Mouse (Mus musculus) forebrain, embryonic 11.5 days (tissue): Measurements from ENCODE around the gene Ilk. TPM values are rescaled to one million over a fixed set of nuclear protein-coding genes. Genes with fewer than 3 reads are reported as not detected.

ENCODE experiments used
- ATAC-seq: fragments of 200-750 bp; cut with Nextera tagmentation; replicated peaks from 2 replicates; pipeline ENCODE4 v1.8.0; 2017; ENCODE audit warnings: moderate TSS enrichment; ENCODE audit not compliant: low FRiP score
- DNase-seq: peaks from one replicate; pipeline ENCODE4 v3.0.0-alpha.2; 2017; ENCODE audit warnings: low spot score
- H3K27ac ChIP-seq: fragments of 300-500 bp; sonication (generic); 2 replicates; pipeline ENCODE4 v1.5.1; 2014; ENCODE audit warnings: low read depth, low read length
- H3K27me3 ChIP-seq: fragments of 300-500 bp; sonication (generic); 2 replicates; pipeline ENCODE4 v1.6.1; 2014; ENCODE audit warnings: mild to moderate bottlenecking, low read length, mixed read lengths; ENCODE audit not compliant: control insufficient read depth, insufficient read depth
- H3K36me3 ChIP-seq: fragments of 300-500 bp; sonication (generic); 2 replicates; pipeline ENCODE4 v1.6.1; 2014; ENCODE audit warnings: mild to moderate bottlenecking, low read length, moderate library complexity, mixed read lengths; ENCODE audit not compliant: control insufficient read depth, insufficient read depth
- H3K4me1 ChIP-seq: fragments of 300-500 bp; sonication (generic); replicated peaks from 2 replicates; pipeline ENCODE4 v1.6.1; 2014; ENCODE audit warnings: low read length, mixed read lengths; ENCODE audit not compliant: control insufficient read depth, insufficient read depth
- H3K4me2 ChIP-seq: fragments of 300-500 bp; sonication (generic); 2 replicates; pipeline ENCODE4 v1.6.1; 2014; ENCODE audit warnings: low read depth, mild to moderate bottlenecking, low read length, moderate library complexity, mixed read lengths; ENCODE audit not compliant: severe bottlenecking
- H3K4me3 ChIP-seq: fragments of 300-500 bp; sonication (generic); 2 replicates; pipeline ENCODE4 v1.5.1; 2014; ENCODE audit warnings: low read depth, low read length
- H3K9ac ChIP-seq: fragments of 300-500 bp; sonication (generic); 2 replicates; pipeline ENCODE4 v1.6.1; 2014; ENCODE audit warnings: low read length
- H3K9me3 ChIP-seq: fragments of 300-500 bp; sonication (generic); 2 replicates; pipeline ENCODE4 v1.6.1; 2016; ENCODE audit warnings: low read length, mixed read lengths; ENCODE audit not compliant: control insufficient read depth
- WGBS: fragments of 180-500 bp; shearing (Covaris S2); extraction: QIAGEN DNeasy Blood & Tissue Kit; methylation state at CpG from one replicate; pipeline ENCODE4 v1.1.7; 2014; 5-methylcytosine and 5-hydroxymethylcytosine counted together
- polyA plus RNA-seq: library from polyadenylated mRNA; unstranded; fragments of >200 nt; fragmentation: Nextera tagmentation; extraction: Ambion mirVana; gene quantifications from 2 replicates; pipeline ENCODE4 v1.2.1, GENCODE M21; 2014

Ilk gene
- polyA plus RNA-seq, 1 experiment from 2014 or later, result 221 TPM

DNA sequence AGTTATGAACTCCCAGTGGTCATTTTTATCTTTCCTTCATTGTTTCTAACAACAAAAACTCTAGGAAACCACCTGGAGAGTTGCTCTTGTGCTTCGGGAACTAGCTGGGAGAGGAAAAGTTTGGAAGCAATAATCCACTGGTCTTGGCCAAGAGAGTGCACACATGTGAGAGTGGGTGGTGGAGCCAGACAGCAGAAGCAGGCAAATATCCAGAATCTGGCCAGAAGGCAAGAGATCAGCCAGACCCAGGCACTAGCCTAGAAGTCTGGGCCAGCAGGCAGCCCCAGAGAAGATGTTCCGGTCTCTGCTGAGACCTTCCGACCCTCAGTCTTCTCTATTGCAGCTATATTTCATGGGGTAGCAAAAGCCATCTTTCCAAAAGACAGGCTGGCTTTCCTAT is 33.6 kb downstream of the Ilk start:
- ATAC-seq (no peak), DNase-seq (no peak)
- 94% methylated on average over 3 of the region's 3 CpGs for WGBS
- Histone ChIP-seq H3K36me3 (peaks cover 10% of the 10 kb centered on the region), H3K4me1 (peaks cover 4% of the 10 kb centered on the region; the same call in 1 of the 2 replicates), H3K9me3 (no peaks in the 10 kb centered on the region), H3K27me3 (no peaks in the 10 kb centered on the region), H3K27ac (no peak overlapping the region), H3K9ac (no peak overlapping the region), H3K4me3 (no peak overlapping the region), H3K4me2 (no peak overlapping the region)

DNA sequence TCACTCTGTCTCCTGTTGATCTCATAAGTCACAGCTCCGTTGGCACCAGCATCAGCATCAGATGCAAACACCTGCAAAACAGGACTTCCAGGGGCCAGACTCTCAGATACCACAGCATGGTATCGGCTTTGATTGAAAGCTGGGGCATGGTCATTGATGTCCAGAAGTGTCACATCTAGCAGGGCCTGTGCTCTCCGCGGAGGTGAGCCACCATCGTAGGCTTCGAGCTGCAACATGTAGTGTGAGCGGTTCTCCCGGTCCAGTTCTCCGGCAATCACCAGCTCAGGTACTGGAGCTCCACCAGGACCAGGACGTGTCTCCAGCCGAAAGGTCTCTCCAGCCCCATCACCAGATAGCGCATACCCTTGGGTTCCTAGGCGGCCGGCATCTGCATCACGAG is 35.9 kb downstream of the Ilk start:
- H3K36me3 ChIP-seq, result peaks cover 7% of the 10 kb centered on the region
- peaks cover 4% of the 10 kb centered on the region; the same call in 1 of the 2 replicates for H3K4me1 ChIP-seq

DNA sequence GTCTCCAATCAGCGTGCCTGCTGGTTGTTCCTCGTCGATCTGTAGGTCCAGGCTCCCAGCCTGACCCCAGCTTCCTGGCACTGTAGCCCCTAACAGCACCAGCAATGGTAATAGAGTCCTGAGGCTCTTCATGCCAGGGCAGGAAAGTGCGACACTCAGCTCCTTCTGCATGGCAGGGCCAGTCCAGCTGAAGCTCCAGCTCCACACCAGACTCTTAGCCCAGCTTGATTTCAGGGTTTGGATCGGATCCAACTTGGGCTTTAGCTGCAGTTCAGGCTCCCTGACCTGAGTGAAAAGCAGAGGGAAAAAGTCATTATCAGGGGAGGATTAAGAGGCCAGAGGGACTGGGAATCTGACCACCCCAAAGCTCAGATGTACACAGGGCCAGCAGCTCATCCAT is 36.6 kb downstream of the Ilk start:
- H3K4me2 ChIP-seq, result no peak overlapping the region
- DNase-seq, result no peak
- no peaks in the 10 kb centered on the region for H3K9me3 ChIP-seq
- H3K27ac ChIP-seq, result no peak overlapping the region
- H3K27me3 ChIP-seq, result no peaks in the 10 kb centered on the region
- peaks cover 7% of the 10 kb centered on the region for H3K36me3 ChIP-seq
- H3K4me1 ChIP-seq, result peaks cover 4% of the 10 kb centered on the region; the same call in 1 of the 2 replicates
- 86% methylated on average over 5 of the region's 5 CpGs for WGBS
- H3K4me3 ChIP-seq, result no peak overlapping the region
- no peak overlapping the region for H3K9ac ChIP-seq
- ATAC-seq, result no peak

More for the DNA sequence above, 35.9 kb downstream of the Ilk start:
- H3K27me3 ChIP-seq, result no peaks in the 10 kb centered on the region
- no peak overlapping the region for H3K9ac ChIP-seq
- no peak overlapping the region for H3K4me2 ChIP-seq
- no peak overlapping the region for H3K4me3 ChIP-seq
- ATAC-seq (no peak), DNase-seq (no peak)
- WGBS, result 95% methylated on average over 15 of the region's 15 CpGs
- H3K9me3 ChIP-seq, result no peaks in the 10 kb centered on the region
- H3K27ac ChIP-seq, result no peak overlapping the region

DNA sequence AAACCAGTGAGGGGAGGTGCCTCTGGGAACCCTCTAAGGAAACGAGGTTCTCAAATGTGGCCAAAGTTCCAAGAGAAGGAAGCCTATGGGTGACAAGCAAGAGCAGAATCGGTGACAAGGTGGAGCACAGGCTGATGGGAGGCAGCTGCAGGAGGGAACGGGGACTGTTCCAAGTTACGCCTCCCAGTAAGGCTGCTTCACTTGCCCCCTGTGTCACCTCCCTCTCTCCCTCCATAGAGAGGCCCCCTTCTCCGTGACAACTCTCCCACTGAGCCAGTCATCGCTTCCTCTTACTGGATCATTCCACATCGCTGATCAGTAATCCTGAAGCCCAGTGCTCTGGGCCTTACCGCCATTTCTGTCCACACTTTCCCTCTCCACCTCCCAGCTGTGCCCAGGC is 38.3 kb downstream of the Ilk start:
- no peaks in the 10 kb centered on the region for H3K27me3 ChIP-seq
- DNase-seq (no peak), ATAC-seq (peak; percentile 55)
- H3K4me3 ChIP-seq, result no peak overlapping the region
- no peak overlapping the region for H3K27ac ChIP-seq
- peaks cover 7% of the 10 kb centered on the region for H3K36me3 ChIP-seq
- no peaks in the 10 kb centered on the region for H3K9me3 ChIP-seq
- no peak overlapping the region; the same call in 1 of the 2 replicates for H3K9ac ChIP-seq
- no peak overlapping the region for H3K4me2 ChIP-seq
- 0 out of 2 replicates have a peak, but pooled peaks cover 2% of the 10 kb centered on the region for H3K4me1 ChIP-seq
- WGBS, result 34% methylated on average over 6 of the region's 8 CpGs

DNA sequence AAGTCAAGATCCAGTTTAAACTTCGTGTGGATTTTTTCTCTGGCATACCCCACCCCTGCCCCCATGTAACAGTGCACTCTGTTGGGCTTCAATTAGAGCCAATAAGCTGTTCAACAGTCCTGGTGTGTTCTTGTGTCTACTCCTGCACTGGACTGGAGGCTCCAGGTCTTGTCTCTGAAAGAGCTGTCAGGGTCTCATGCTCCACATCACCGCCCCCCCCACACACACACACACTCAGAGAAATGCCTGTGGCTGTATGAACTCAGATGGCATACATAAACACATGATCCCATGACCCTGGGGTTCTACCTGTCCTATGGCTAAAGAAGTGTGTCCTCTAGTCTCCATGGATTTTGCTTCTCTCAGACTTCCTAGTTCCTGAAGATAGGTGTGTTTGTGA is 39.6 kb downstream of the Ilk start:
- no peak for DNase-seq
- H3K27me3 ChIP-seq, result no peaks in the 10 kb centered on the region
- H3K4me1 ChIP-seq, result 0 out of 2 replicates have a peak, but pooled peaks cover 2% of the 10 kb centered on the region
- H3K9ac ChIP-seq, result no peak overlapping the region
- H3K27ac ChIP-seq, result no peak overlapping the region
- WGBS, result 86% methylated on average over 2 of the region's 2 CpGs
- H3K4me3 ChIP-seq, result no peak overlapping the region
- no peak for ATAC-seq
- H3K4me2 ChIP-seq, result no peak overlapping the region
- peaks cover 7% of the 10 kb centered on the region for H3K36me3 ChIP-seq
- no peaks in the 10 kb centered on the region for H3K9me3 ChIP-seq

DNA sequence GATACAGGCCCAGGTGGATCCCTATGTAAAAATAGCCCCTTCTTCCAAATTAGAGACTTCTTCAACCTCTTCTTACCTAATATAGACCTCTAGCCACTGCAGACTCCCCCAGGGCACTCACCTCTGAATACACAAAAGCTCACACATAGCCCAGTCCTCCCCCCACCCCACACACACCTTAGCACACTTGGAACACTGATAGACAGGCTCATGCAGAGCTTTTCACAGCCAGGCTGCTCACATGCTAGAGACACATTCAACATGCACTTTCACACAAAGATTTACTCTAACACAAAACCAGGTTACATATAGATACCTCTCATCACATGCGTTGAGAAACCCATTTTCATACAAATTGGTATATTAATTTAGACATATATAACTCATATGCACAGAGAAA is 40.9 kb downstream of the Ilk start:
- 0 out of 2 replicates have a peak, but pooled peaks cover 2% of the 10 kb centered on the region for H3K4me1 ChIP-seq
- H3K27me3 ChIP-seq, result no peaks in the 10 kb centered on the region
- 91% methylated on average over 1 of the region's 1 CpGs for WGBS
- no peak overlapping the region for H3K4me2 ChIP-seq
- peaks cover 4% of the 10 kb centered on the region for H3K36me3 ChIP-seq
- no peak overlapping the region for H3K27ac ChIP-seq
- DNase-seq, result no peak
- no peak overlapping the region for H3K9ac ChIP-seq
- no peak overlapping the region for H3K4me3 ChIP-seq
- no peak for ATAC-seq
- no peaks in the 10 kb centered on the region for H3K9me3 ChIP-seq

DNA sequence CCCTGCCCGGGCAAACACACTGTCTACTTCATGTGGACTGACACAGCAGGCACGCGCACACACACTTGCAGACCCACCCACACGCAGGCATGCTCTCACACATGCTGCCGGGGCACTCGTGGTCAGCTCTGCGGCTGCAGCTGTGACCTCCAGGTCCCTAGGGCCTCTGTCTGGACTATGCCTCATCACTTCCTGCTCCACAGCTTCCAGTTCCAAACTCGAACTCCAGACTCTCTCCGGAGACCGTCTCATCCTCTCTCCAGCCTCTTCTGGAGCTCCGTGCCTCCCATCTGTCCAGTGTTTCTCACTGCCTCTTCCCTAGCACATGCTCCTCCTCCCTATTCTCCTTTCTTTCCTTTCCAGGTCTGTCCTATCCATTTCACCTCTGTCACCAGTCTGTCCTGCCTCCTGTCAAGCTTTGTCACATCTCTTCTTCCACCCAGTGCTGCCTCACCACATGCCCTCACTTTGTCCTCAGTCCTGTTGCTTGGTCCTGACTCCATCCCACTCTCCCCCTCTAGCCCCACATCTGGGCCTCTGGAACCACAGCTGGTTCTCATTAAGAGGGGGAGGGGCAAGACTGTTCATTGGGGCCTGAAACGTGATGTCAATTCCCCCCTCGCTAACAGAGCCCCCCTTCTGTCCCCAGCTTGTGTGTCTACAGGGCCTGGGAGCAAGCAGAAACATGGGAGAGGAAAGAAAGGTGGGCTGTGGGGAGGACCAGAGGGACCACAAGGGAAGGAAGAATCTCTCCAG is 41.6 kb downstream of the Ilk start:
- ATAC-seq (peak; percentile 11; the same call in 1 of the 2 replicates), DNase-seq (peak; percentile 66)
- H3K4me2 ChIP-seq, result no peak overlapping the region
- H3K27me3 ChIP-seq, result no peaks in the 10 kb centered on the region
- no peak overlapping the region for H3K4me3 ChIP-seq
- no peaks in the 10 kb centered on the region; the same call in 1 of the 2 replicates for H3K36me3 ChIP-seq
- WGBS, result 59% methylated on average over 13 of the region's 13 CpGs
- peaks cover 2% of the 10 kb centered on the region; the same call in 1 of the 2 replicates for H3K4me1 ChIP-seq
- H3K9ac ChIP-seq, result no peak overlapping the region
- H3K9me3 ChIP-seq, result no peaks in the 10 kb centered on the region
- no peak overlapping the region for H3K27ac ChIP-seq

DNA sequence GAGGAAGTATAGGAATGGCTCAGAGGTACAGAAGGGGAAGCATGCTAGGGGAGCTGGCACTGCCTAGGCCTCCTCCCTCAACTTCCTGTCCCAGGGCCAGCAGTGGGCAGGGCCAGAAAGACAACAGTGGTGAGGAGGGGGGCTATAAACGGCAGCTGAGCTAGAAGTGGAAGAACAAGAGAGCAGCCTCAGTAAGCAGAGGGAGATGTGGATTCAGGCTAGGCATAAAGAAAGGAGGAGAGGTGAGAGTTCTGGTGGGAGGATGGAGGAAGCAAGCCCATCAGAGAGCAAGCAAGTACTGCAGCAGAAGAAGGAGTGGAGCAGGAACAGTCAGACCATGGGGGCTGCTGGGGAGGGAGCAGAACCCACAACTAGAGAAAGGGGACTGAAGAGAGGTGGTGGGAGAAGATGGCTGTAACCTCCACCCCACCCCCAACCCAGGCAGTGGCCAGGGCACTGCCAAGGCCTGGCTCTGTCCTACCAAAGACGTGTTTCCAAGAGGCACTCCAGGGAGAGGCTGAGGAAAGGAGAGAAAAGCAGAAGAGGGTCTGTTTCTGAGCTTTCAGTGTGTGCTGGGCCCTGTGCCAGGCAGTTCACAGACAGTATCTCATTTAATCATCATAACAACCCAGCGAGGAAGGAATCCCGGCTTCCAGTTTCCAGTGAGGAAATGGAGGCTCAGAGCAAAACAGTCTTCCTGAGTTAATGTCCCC is 42.3 kb downstream of the Ilk start:
- Histone ChIP-seq H3K4me1 (peaks cover 2% of the 10 kb centered on the region), H3K9me3 (no peaks in the 10 kb centered on the region), H3K36me3 (no peaks in the 10 kb centered on the region; the same call in 1 of the 2 replicates), H3K27me3 (no peaks in the 10 kb centered on the region), H3K4me2 (no peak overlapping the region), H3K4me3 (no peak overlapping the region), H3K27ac (no peak overlapping the region), H3K9ac (no peak overlapping the region)
- DNase-seq (no peak), ATAC-seq (peak; percentile 45; the same call in 1 of the 2 replicates)
- WGBS, result 42% methylated on average over 4 of the region's 4 CpGs
